Mouse (Mus musculus): ENCODE data around the gene Scamp5. TPM values are rescaled to one million over a fixed set of nuclear protein-coding genes. Genes with fewer than 3 reads are reported as not detected.
"Not testable (repeated sequence)": the region's sequence is repeated elsewhere in the genome, so short reads cannot be mapped to it uniquely, and the experiment has no call there.

The Scamp5 gene
- total RNA-seq, 1 experiment from 2014 or later = 0.37 TPM

- no peak for ATAC-seq (replicated peaks; ENCODE audit: low read depth, poor library complexity, severe bottlenecking)
Observed at GRCm38 (mm10) chr9:57453516-57453915, 14.3 kb downstream of the Scamp5 start.

GRCm38 (mm10) chr9:57452624-57453462 lies 15.0 kb downstream of the Scamp5 start:
- ATAC-seq (replicated peaks; ENCODE audit: low read depth, poor library complexity, severe bottlenecking) = no peak

- ATAC-seq (replicated peaks; ENCODE audit: low read depth, poor library complexity, severe bottlenecking) = 0 out of 2 replicates have a peak, but pooled peaks have one; percentile 32
Observed at GRCm38 (mm10) chr9:57449715-57450114, 18.1 kb downstream of the Scamp5 start.

- ATAC-seq (replicated peaks; ENCODE audit: low read depth, poor library complexity, severe bottlenecking) = no peak
Observed at GRCm38 (mm10) chr9:57440620-57441019, 27.2 kb downstream of the Scamp5 start.

GRCm38 (mm10) chr9:57439522-57440295 lies 28.2 kb downstream of the Scamp5 start, which contains the start of gene Ppcdc:
TSS of gene Ppcdc (minus strand) at chr9:57440124.
- ATAC-seq (replicated peaks; ENCODE audit: low read depth, poor library complexity, severe bottlenecking) = peak; percentile 98

GRCm38 (mm10) chr9:57439083-57439482 lies 28.8 kb downstream of the Scamp5 start:
- no peak for ATAC-seq (replicated peaks; ENCODE audit: low read depth, poor library complexity, severe bottlenecking)

- no peak for ATAC-seq (replicated peaks; ENCODE audit: low read depth, poor library complexity, severe bottlenecking)
Observed at GRCm38 (mm10) chr9:57437896-57438614, 29.8 kb downstream of the Scamp5 start.

- ATAC-seq (replicated peaks; ENCODE audit: low read depth, poor library complexity, severe bottlenecking) = no peak
Observed at GRCm38 (mm10) chr9:57436166-57436565, 31.7 kb downstream of the Scamp5 start.

GRCm38 (mm10) chr9:57434405-57435165 lies 33.3 kb downstream of the Scamp5 start:
- ATAC-seq (replicated peaks; ENCODE audit: low read depth, poor library complexity, severe bottlenecking) = 0 out of 2 replicates have a peak, but pooled peaks have one; percentile 13

- ATAC-seq (replicated peaks; ENCODE audit: low read depth, poor library complexity, severe bottlenecking) = peak; percentile 71
Observed at GRCm38 (mm10) chr9:57433097-57434032, 34.5 kb downstream of the Scamp5 start.

- no peak for ATAC-seq (replicated peaks; ENCODE audit: low read depth, poor library complexity, severe bottlenecking)
Observed at GRCm38 (mm10) chr9:57432480-57432879, 35.4 kb downstream of the Scamp5 start.

GRCm38 (mm10) chr9:57431202-57431601 lies 36.7 kb downstream of the Scamp5 start:
- no peak for ATAC-seq (replicated peaks; ENCODE audit: low read depth, poor library complexity, severe bottlenecking)

GRCm38 (mm10) chr9:57428391-57428790 lies 39.5 kb downstream of the Scamp5 start:
- ATAC-seq (replicated peaks; ENCODE audit: low read depth, poor library complexity, severe bottlenecking) = no peak

- ATAC-seq (replicated peaks; ENCODE audit: low read depth, poor library complexity, severe bottlenecking) = no peak
Observed at GRCm38 (mm10) chr9:57427937-57428336, 39.9 kb downstream of the Scamp5 start.

GRCm38 (mm10) chr9:57427123-57427522 lies 40.7 kb downstream of the Scamp5 start:
- ATAC-seq (replicated peaks; ENCODE audit: low read depth, poor library complexity, severe bottlenecking) = not testable (repeated sequence)

GRCm38 (mm10) chr9:57425116-57425515 lies 42.7 kb downstream of the Scamp5 start:
- ATAC-seq (replicated peaks; ENCODE audit: low read depth, poor library complexity, severe bottlenecking) = no peak

GRCm38 (mm10) chr9:57424066-57424465 lies 43.8 kb downstream of the Scamp5 start:
- no peak for ATAC-seq (replicated peaks; ENCODE audit: low read depth, poor library complexity, severe bottlenecking)

GRCm38 (mm10) chr9:57421688-57422111 lies 46.2 kb downstream of the Scamp5 start:
- ATAC-seq (replicated peaks; ENCODE audit: low read depth, poor library complexity, severe bottlenecking) = no peak

All from common myeloid progenitor, adult 5-6 weeks (primary cell).